Mouse (Mus musculus): Measurements from ENCODE around the gene Slc22a23. TPM values are rescaled to one million over a fixed set of nuclear protein-coding genes. Genes with fewer than 3 reads are reported as not detected.

The Slc22a23 gene
- polyA plus RNA-seq, 1 experiment from 2014 or later = 7.3 TPM

DNA sequence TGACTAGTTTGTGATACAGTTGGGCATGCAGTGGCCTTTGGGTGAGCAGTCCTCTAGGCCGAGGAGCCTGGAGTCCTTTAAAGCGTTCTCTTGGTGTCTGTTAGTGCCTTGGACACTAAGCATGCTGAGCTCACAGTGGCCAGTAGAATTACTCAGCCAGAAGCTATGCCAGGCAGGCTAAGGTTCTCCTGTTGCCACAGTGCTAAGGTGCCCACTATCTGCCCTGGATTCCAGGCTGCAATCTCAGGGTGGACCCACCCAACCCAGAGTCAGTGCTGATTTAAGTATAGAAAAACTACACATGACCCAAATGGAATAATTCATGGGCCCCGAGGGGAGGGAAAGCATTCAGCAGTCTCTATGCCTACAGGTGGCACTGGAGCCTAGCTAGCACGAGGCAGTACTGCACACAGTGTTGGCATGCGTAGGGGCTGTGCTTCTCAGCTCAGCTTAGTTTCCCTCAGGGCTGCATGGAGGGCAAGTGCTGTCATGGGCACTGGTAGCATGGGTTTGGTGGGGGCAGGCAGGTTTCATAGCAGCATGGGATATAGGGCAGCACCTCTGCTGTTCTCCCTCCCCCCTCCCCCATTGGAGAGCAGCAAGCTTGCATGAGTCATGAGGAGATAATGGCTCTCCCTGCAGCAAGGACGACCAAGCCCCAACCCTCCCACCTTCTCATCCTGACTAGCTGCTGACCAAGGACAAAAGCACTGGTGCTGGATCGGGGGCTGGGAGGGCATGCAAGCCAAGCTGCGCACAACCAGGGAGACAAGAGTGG is 152.4 kb downstream of the Slc22a23 start:
- H3K27me3 ChIP-seq (ENCODE audit: control insufficient read depth, insufficient read depth, low read length) = no peaks in the 10 kb centered on the region
- no peak overlapping the region for H3K9ac ChIP-seq (ENCODE audit: low read depth, low read length)
- WGBS (ENCODE audit: insufficient replicate concordance) = 60% methylated on average over 8 of the region's 8 CpGs
- H3K36me3 ChIP-seq (ENCODE audit: control insufficient read depth, insufficient read depth, low read length) = no peaks in the 10 kb centered on the region; the same call in 1 of the 2 replicates
- no peak overlapping the region for H3K27ac ChIP-seq (ENCODE audit: low read depth, low read length)
- no peaks in the 10 kb centered on the region for H3K9me3 ChIP-seq (replicated peaks; ENCODE audit: control insufficient read depth, low read length)
- no peak overlapping the region for H3K4me3 ChIP-seq (ENCODE audit: low read depth, low read length)
- H3K4me1 ChIP-seq (ENCODE audit: control insufficient read depth, insufficient read depth, low read length) = peaks cover 9% of the 10 kb centered on the region
- no peak overlapping the region for H3K4me2 ChIP-seq
- ATAC-seq (replicated peaks; ENCODE audit: insufficient number of reproducible peaks, low FRiP score, low TSS enrichment) = peak; percentile 43; the same call in 1 of the 2 replicates

GRCm38 (mm10) chr13:34187571-34187970 is 157.4 kb downstream of the Slc22a23 start:
- peaks cover 2% of the 10 kb centered on the region; the same call in 1 of the 2 replicates for H3K36me3 ChIP-seq (ENCODE audit: control insufficient read depth, insufficient read depth, low read length)
- H3K4me3 ChIP-seq (ENCODE audit: low read depth, low read length) = no peak overlapping the region
- WGBS (ENCODE audit: insufficient replicate concordance) = 19% methylated on average over 5 of the region's 5 CpGs
- ATAC-seq (replicated peaks; ENCODE audit: insufficient number of reproducible peaks, low FRiP score, low TSS enrichment) = no peak
- peaks cover 1% of the 10 kb centered on the region for H3K4me1 ChIP-seq (ENCODE audit: control insufficient read depth, insufficient read depth, low read length)
- H3K9ac ChIP-seq (ENCODE audit: low read depth, low read length) = no peak overlapping the region
- H3K9me3 ChIP-seq (replicated peaks; ENCODE audit: control insufficient read depth, low read length) = no peaks in the 10 kb centered on the region
- H3K27ac ChIP-seq (ENCODE audit: low read depth, low read length) = no peak overlapping the region
- H3K4me2 ChIP-seq = no peak overlapping the region
- no peaks in the 10 kb centered on the region for H3K27me3 ChIP-seq (ENCODE audit: control insufficient read depth, insufficient read depth, low read length)

GRCm38 (mm10) chr13:34185371-34185770 is 159.6 kb downstream of the Slc22a23 start:
- H3K9me3 ChIP-seq (replicated peaks; ENCODE audit: control insufficient read depth, low read length) = no peaks in the 10 kb centered on the region
- no peak overlapping the region for H3K4me3 ChIP-seq (ENCODE audit: low read depth, low read length)
- H3K9ac ChIP-seq (ENCODE audit: low read depth, low read length) = no peak overlapping the region
- H3K27me3 ChIP-seq (ENCODE audit: control insufficient read depth, insufficient read depth, low read length) = no peaks in the 10 kb centered on the region
- 88% methylated on average over 2 of the region's 2 CpGs for WGBS (ENCODE audit: insufficient replicate concordance)
- H3K36me3 ChIP-seq (ENCODE audit: control insufficient read depth, insufficient read depth, low read length) = peaks cover 6% of the 10 kb centered on the region; the same call in 1 of the 2 replicates
- no peak overlapping the region for H3K4me2 ChIP-seq
- no peak for ATAC-seq (replicated peaks; ENCODE audit: insufficient number of reproducible peaks, low FRiP score, low TSS enrichment)
- H3K27ac ChIP-seq (ENCODE audit: low read depth, low read length) = no peak overlapping the region
- H3K4me1 ChIP-seq (ENCODE audit: control insufficient read depth, insufficient read depth, low read length) = no peaks in the 10 kb centered on the region; the same call in 1 of the 2 replicates

GRCm38 (mm10) chr13:34181624-34182023 is 163.4 kb downstream of the Slc22a23 start:
- H3K4me2 ChIP-seq = no peak overlapping the region
- WGBS (ENCODE audit: insufficient replicate concordance) = 89% methylated on average over 5 of the region's 5 CpGs
- H3K9ac ChIP-seq (ENCODE audit: low read depth, low read length) = no peak overlapping the region
- H3K27ac ChIP-seq (ENCODE audit: low read depth, low read length) = no peak overlapping the region
- no peak overlapping the region for H3K4me3 ChIP-seq (ENCODE audit: low read depth, low read length)
- H3K4me1 ChIP-seq (ENCODE audit: control insufficient read depth, insufficient read depth, low read length) = 0 out of 2 replicates have a peak, but pooled peaks cover 4% of the 10 kb centered on the region
- H3K36me3 ChIP-seq (ENCODE audit: control insufficient read depth, insufficient read depth, low read length) = peaks cover 6% of the 10 kb centered on the region; the same call in 1 of the 2 replicates
- ATAC-seq (replicated peaks; ENCODE audit: insufficient number of reproducible peaks, low FRiP score, low TSS enrichment) = no peak
- no peaks in the 10 kb centered on the region for H3K27me3 ChIP-seq (ENCODE audit: control insufficient read depth, insufficient read depth, low read length)
- no peaks in the 10 kb centered on the region for H3K9me3 ChIP-seq (replicated peaks; ENCODE audit: control insufficient read depth, low read length)

- Histone ChIP-seq H3K27me3 (ENCODE audit: control insufficient read depth, insufficient read depth, low read length) (no peaks in the 10 kb centered on the region), H3K4me2 (no peak overlapping the region), H3K4me3 (ENCODE audit: low read depth, low read length) (no peak overlapping the region), H3K36me3 (ENCODE audit: control insufficient read depth, insufficient read depth, low read length) (no peaks in the 10 kb centered on the region), H3K9me3 (replicated peaks; ENCODE audit: control insufficient read depth, low read length) (no peaks in the 10 kb centered on the region), H3K9ac (ENCODE audit: low read depth, low read length) (no peak overlapping the region), H3K4me1 (ENCODE audit: control insufficient read depth, insufficient read depth, low read length) (0 out of 2 replicates have a peak, but pooled peaks cover 4% of the 10 kb centered on the region), H3K27ac (ENCODE audit: low read depth, low read length) (no peak overlapping the region)
- no peak for ATAC-seq (replicated peaks; ENCODE audit: insufficient number of reproducible peaks, low FRiP score, low TSS enrichment)
- 86% methylated on average over 6 of the region's 6 CpGs for WGBS (ENCODE audit: insufficient replicate concordance)
These were observed 171.0 kb downstream of the Slc22a23 start for GRCm38 (mm10) chr13:34174025-34174424.

GRCm38 (mm10) chr13:34163304-34163975 is 181.5 kb downstream of the Slc22a23 start:
- 41% methylated on average over 12 of the region's 12 CpGs for WGBS (ENCODE audit: insufficient replicate concordance)
- Histone ChIP-seq H3K4me2 (peak overlapping the region; percentile 66), H3K4me3 (ENCODE audit: low read depth, low read length) (peak overlapping the region; percentile 62), H3K36me3 (ENCODE audit: control insufficient read depth, insufficient read depth, low read length) (peaks cover 5% of the 10 kb centered on the region; the same call in 1 of the 2 replicates), H3K4me1 (ENCODE audit: control insufficient read depth, insufficient read depth, low read length) (peaks cover 10% of the 10 kb centered on the region; the same call in 1 of the 2 replicates), H3K9me3 (replicated peaks; ENCODE audit: control insufficient read depth, low read length) (no peaks in the 10 kb centered on the region), H3K27me3 (ENCODE audit: control insufficient read depth, insufficient read depth, low read length) (no peaks in the 10 kb centered on the region), H3K27ac (ENCODE audit: low read depth, low read length) (peak overlapping the region; percentile 82), H3K9ac (ENCODE audit: low read depth, low read length) (peak overlapping the region; percentile 76)
- peak; percentile 58 for ATAC-seq (replicated peaks; ENCODE audit: insufficient number of reproducible peaks, low FRiP score, low TSS enrichment)

- peak within 1 kb of the TSS; percentile 62 for H3K4me3 ChIP-seq (ENCODE audit: low read depth, low read length)
- peaks cover 10% of the 10 kb centered on the region; the same call in 1 of the 2 replicates for H3K4me1 ChIP-seq (ENCODE audit: control insufficient read depth, insufficient read depth, low read length)
- peak within 1 kb of the TSS; percentile 82 for H3K27ac ChIP-seq (ENCODE audit: low read depth, low read length)
- H3K27me3 ChIP-seq (ENCODE audit: control insufficient read depth, insufficient read depth, low read length) = no peaks in the 10 kb centered on the region
- H3K4me2 ChIP-seq = peak within 1 kb of the TSS; percentile 66
- peaks cover 5% of the 10 kb centered on the region; the same call in 1 of the 2 replicates for H3K36me3 ChIP-seq (ENCODE audit: control insufficient read depth, insufficient read depth, low read length)
- ATAC-seq (replicated peaks; ENCODE audit: insufficient number of reproducible peaks, low FRiP score, low TSS enrichment) = peak; percentile 95
- 3% methylated on average over 44 of the region's 44 CpGs for WGBS (ENCODE audit: insufficient replicate concordance)
- no peaks in the 10 kb centered on the region for H3K9me3 ChIP-seq (replicated peaks; ENCODE audit: control insufficient read depth, low read length)
- H3K9ac ChIP-seq (ENCODE audit: low read depth, low read length) = peak within 1 kb of the TSS; percentile 76
These were observed 182.3 kb downstream of the Slc22a23 start, which contains the start of gene Psmg4 for GRCm38 (mm10) chr13:34162491-34163303. Gene Psmg4 (plus strand): TSS chr13:34162964.

DNA sequence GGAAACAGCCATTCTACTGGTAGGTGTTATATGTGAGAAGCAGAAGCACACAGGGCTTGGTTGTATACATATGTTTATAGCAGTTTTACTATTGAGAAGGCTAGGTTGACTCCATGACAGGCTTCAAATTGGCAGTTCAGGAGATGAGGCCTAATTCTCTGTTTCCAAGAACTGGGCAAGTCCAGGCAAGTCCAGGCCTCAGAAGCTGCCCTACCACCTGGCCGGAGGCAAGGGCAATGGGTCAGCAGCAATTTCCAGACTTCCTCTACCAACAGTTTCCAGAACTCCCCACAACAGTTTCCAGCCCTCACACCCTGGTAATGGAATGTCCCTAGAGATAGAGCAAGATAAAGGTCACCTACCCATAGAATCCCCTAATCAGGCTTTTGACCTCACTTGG is 185.1 kb downstream of the Slc22a23 start:
- H3K4me3 ChIP-seq (ENCODE audit: low read depth, low read length) = no peak overlapping the region
- H3K36me3 ChIP-seq (ENCODE audit: control insufficient read depth, insufficient read depth, low read length) = no peaks in the 10 kb centered on the region
- H3K27ac ChIP-seq (ENCODE audit: low read depth, low read length) = no peak overlapping the region
- H3K4me2 ChIP-seq = no peak overlapping the region
- WGBS (ENCODE audit: insufficient replicate concordance) = 95% methylated on average over 1 of the region's 1 CpGs
- ATAC-seq (replicated peaks; ENCODE audit: insufficient number of reproducible peaks, low FRiP score, low TSS enrichment) = no peak
- H3K27me3 ChIP-seq (ENCODE audit: control insufficient read depth, insufficient read depth, low read length) = no peaks in the 10 kb centered on the region
- peaks cover 10% of the 10 kb centered on the region for H3K4me1 ChIP-seq (ENCODE audit: control insufficient read depth, insufficient read depth, low read length)
- no peak overlapping the region for H3K9ac ChIP-seq (ENCODE audit: low read depth, low read length)
- no peaks in the 10 kb centered on the region for H3K9me3 ChIP-seq (replicated peaks; ENCODE audit: control insufficient read depth, low read length)
